Mouse (Mus musculus) G1E (cell line): ENCODE measurements at regions not wholly inside any gene's neighbourhood (a gene's known extent, or its start where the extent isn't known, plus 50 kb on each side); places are given as distances from the start of the nearest gene placed in this dataset.
A peak's percentile ranks its signal among the peaks of the same experiment; 100 is the strongest.

Experiments used
- ATAC-seq: 2 replicates; pipeline ENCODE4 v1.8.0; 2016; ENCODE audit warnings: mild to moderate bottlenecking; ENCODE audit not compliant: insufficient number of reproducible peaks, poor library complexity, low FRiP score, severe bottlenecking; ENCODE audit errors: extremely low read depth
- DNase-seq: peaks from one replicate; pipeline ENCODE4 v3.0.0; 2012; ENCODE audit warnings: low spot score
- H3K27me3 ChIP-seq: 2 replicates; pipeline ENCODE4 v1.6.1; 2012; ENCODE audit warnings: mild to moderate bottlenecking, low read length, inconsistent platforms; ENCODE audit not compliant: insufficient read depth
- H3K36me3 ChIP-seq: replicated peaks from 2 replicates; pipeline ENCODE3; 2012; ENCODE audit warnings: mild to moderate bottlenecking, inconsistent platforms
- H3K4me1 ChIP-seq: 2 replicates; pipeline ENCODE4 v1.6.1; 2012; ENCODE audit warnings: low read depth, low read length, inconsistent platforms, mixed read lengths; ENCODE audit not compliant: insufficient read depth
- H3K4me3 ChIP-seq: 2 replicates; pipeline ENCODE4 v1.5.1; 2012; ENCODE audit warnings: low read depth, mild to moderate bottlenecking, inconsistent platforms, low read length, moderate library complexity, mixed read lengths
- H3K9me3 ChIP-seq: replicated peaks from 2 replicates; pipeline ENCODE4 v1.6.1; 2012; ENCODE audit warnings: inconsistent platforms
- CTCF ChIP-seq: IDR thresholded peaks from 2 replicates; pipeline ENCODE4 v1.5.1; 2012; ENCODE audit warnings: low read depth, low read length, inconsistent platforms, mixed read lengths
- GATA1 ChIP-seq: IDR thresholded peaks from 2 replicates; pipeline ENCODE4 v1.6.1; 2012; ENCODE audit warnings: borderline replicate concordance, low read length, inconsistent platforms, mixed read lengths
- GATA2 ChIP-seq: IDR thresholded peaks from 2 replicates; pipeline ENCODE4 v1.6.1; 2012; ENCODE audit warnings: low read depth, low read length, inconsistent platforms, borderline replicate concordance
- POLR2AphosphoS5 ChIP-seq: IDR thresholded peaks from 2 replicates; pipeline ENCODE4 v1.6.1; 2012; ENCODE audit warnings: low read depth, low read length, inconsistent platforms; ENCODE audit not compliant: insufficient replicate concordance
- TAL1 ChIP-seq: conservative IDR thresholded peaks from 2 replicates; pipeline ENCODE4 v1.6.1; 2012; ENCODE audit warnings: low read depth, low read length, inconsistent platforms, mixed read lengths

DNA sequence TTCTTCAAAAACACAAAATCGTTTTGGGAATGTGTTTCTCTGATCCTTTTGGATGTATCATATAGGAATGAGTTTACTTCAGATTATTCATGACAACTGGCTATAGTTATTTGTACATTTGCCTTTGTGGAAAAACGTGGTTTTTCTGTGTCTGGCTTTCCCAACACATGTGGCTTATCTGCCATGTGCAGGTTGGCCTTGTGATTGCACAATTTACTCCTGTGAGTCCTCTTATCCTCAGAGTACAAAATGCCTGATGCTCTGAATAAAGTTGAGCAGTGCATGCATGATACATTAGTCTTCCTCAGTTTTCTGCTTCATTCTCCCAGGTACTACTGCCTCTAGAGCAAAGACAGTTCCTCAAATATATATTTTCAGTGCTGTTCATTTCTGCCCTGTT, 881.6 kb downstream of the Lrfn5 start:
- no peaks in the 10 kb centered on the region for H3K27me3 ChIP-seq
- H3K9me3 ChIP-seq: no peaks in the 10 kb centered on the region
- no peak for ATAC-seq
- DNase-seq: no peak
- no peak for TF ChIP-seq GATA1
- TF ChIP-seq TAL1: no peak
- no peak for TF ChIP-seq CTCF
- TF ChIP-seq GATA2: no peak
- no peak for TF ChIP-seq POLR2AphosphoS5
- H3K36me3 ChIP-seq: no peaks in the 10 kb centered on the region
- no peaks in the 10 kb centered on the region for H3K4me1 ChIP-seq
- no peak overlapping the region for H3K4me3 ChIP-seq

- Histone ChIP-seq H3K4me1 (no peaks in the 10 kb centered on the region), H3K4me3 (no peak overlapping the region), H3K27me3 (no peaks in the 10 kb centered on the region), H3K9me3 (peaks cover 2% of the 10 kb centered on the region), H3K36me3 (no peaks in the 10 kb centered on the region)
- no peak for TF ChIP-seq POLR2AphosphoS5
- TF ChIP-seq TAL1: no peak
- no peak for TF ChIP-seq GATA1
- TF ChIP-seq CTCF: no peak
- TF ChIP-seq GATA2: no peak
- DNase-seq (no peak), ATAC-seq (peak; percentile 45; the same call in 1 of the 2 replicates)
Observed at GRCm38 (mm10) chr12:62428692-62429091, 905.7 kb downstream of the Lrfn5 start.

DNA sequence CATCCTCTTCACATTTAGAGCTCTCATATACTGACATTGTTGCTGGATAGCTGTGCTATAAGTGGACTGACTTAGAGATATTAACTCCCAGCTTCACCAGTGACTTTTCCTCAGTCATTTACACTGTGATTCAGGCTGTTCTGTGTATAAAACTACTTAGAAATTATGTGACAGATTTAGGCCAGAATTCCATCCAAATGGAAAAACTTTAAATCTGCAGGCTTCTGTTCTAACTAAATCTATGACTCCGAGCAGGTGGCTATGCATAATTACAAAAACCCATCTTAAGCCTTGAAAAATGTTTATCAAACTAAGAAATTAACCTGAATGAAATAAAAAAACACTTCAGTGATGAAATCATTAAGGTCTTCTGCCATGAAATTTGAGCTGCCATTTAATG, 927.7 kb downstream of the Lrfn5 start:
- DNase-seq (no peak), ATAC-seq (no peak)
- H3K27me3 ChIP-seq: no peaks in the 10 kb centered on the region
- peaks cover under 1% of the 10 kb centered on the region; the same call in 1 of the 2 replicates for H3K9me3 ChIP-seq
- H3K4me1 ChIP-seq: no peaks in the 10 kb centered on the region
- no peaks in the 10 kb centered on the region for H3K36me3 ChIP-seq
- no peak overlapping the region for H3K4me3 ChIP-seq
- TF ChIP-seq GATA1 (no peak), GATA2 (no peak), TAL1 (no peak), CTCF (no peak), POLR2AphosphoS5 (no peak)

GRCm38 (mm10) chr12:62483382-62483781, 960.4 kb downstream of the Lrfn5 start:
- no peaks in the 10 kb centered on the region for H3K4me1 ChIP-seq
- TF ChIP-seq GATA2 (no peak), TAL1 (no peak), GATA1 (no peak), CTCF (no peak), POLR2AphosphoS5 (no peak)
- DNase-seq: no peak
- no peaks in the 10 kb centered on the region for H3K36me3 ChIP-seq
- H3K9me3 ChIP-seq: no peaks in the 10 kb centered on the region
- no peak for ATAC-seq
- no peaks in the 10 kb centered on the region for H3K27me3 ChIP-seq
- H3K4me3 ChIP-seq: no peak overlapping the region

GRCm38 (mm10) chr12:62528524-62528923, 1005.6 kb downstream of the Lrfn5 start:
- DNase-seq: no peak
- TF ChIP-seq TAL1 (no peak), POLR2AphosphoS5 (no peak), GATA2 (no peak), GATA1 (no peak), CTCF (no peak)
- Histone ChIP-seq H3K36me3 (no peaks in the 10 kb centered on the region), H3K4me3 (no peak overlapping the region), H3K27me3 (no peaks in the 10 kb centered on the region), H3K9me3 (peaks cover 6% of the 10 kb centered on the region), H3K4me1 (no peaks in the 10 kb centered on the region)
- no peak for ATAC-seq

DNA sequence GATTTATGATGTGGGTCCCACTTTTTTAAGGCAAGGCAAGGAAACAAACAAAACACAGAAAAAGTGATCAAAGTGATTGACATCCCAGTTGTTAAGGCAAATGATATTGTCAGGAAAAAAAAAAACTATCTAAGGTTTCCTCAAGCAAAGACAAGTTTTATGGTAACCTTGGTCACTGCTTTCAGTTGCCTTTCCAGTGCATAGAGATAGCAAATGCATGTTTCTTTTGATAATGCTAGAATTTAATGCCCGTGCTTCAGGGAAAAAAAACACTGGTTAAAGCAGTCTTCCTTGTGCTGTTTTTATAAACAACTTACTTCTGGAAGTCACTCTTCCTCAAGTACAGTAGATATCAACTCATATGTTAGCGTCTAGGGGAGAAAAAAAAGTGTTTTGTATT, 1029.4 kb downstream of the Lrfn5 start:
- TF ChIP-seq GATA1 (no peak), TAL1 (no peak)
- Histone ChIP-seq H3K9me3 (peaks cover 3% of the 10 kb centered on the region; the same call in 1 of the 2 replicates), H3K36me3 (no peaks in the 10 kb centered on the region), H3K4me1 (no peaks in the 10 kb centered on the region), H3K27me3 (no peaks in the 10 kb centered on the region), H3K4me3 (no peak overlapping the region)
- ATAC-seq (no peak), DNase-seq (no peak)

- no peaks in the 10 kb centered on the region for H3K36me3 ChIP-seq
- no peaks in the 10 kb centered on the region for H3K4me1 ChIP-seq
- DNase-seq: no peak
- ATAC-seq: no peak
- no peak overlapping the region for H3K4me3 ChIP-seq
- no peaks in the 10 kb centered on the region for H3K27me3 ChIP-seq
- peaks cover 3% of the 10 kb centered on the region; the same call in 1 of the 2 replicates for H3K9me3 ChIP-seq
- TF ChIP-seq TAL1 (no peak), GATA2 (no peak)
Observed at GRCm38 (mm10) chr12:62554622-62555021, 1031.7 kb downstream of the Lrfn5 start.
